Mouse (Mus musculus) myocyte (in vitro differentiated cells): ENCODE results near the gene Dennd6a. TPM values are rescaled to one million over a fixed set of nuclear protein-coding genes. Genes with fewer than 3 reads are reported as not detected.
A peak's percentile ranks its signal among the peaks of the same experiment; 100 is the strongest.

Experiments
- H3K27me3 ChIP-seq: one replicate; pipeline ENCODE4 v1.6.1; 2011; ENCODE audit not compliant: control insufficient read depth, insufficient read depth, insufficient read length
- H3K36me3 ChIP-seq: one replicate; pipeline ENCODE4 v1.6.1; 2011; ENCODE audit not compliant: control insufficient read depth, insufficient read depth
- H3K4me2 ChIP-seq: one replicate; pipeline ENCODE4 v1.6.1; 2011; ENCODE audit warnings: low read depth, control low read depth
- H3K4me3 ChIP-seq: one replicate; pipeline ENCODE4 v1.5.1; 2011; ENCODE audit warnings: mild to moderate bottlenecking, control low read depth, moderate library complexity
- H3K79me2 ChIP-seq: one replicate; pipeline ENCODE4 v1.6.1; 2011; ENCODE audit not compliant: control insufficient read depth, insufficient read depth
- H3ac ChIP-seq: one replicate; pipeline ENCODE4 v1.6.1; 2011; ENCODE audit not compliant: control insufficient read depth, insufficient read length
- CEBPB ChIP-seq: IDR thresholded peaks from 2 replicates; pipeline ENCODE4 v1.6.1; 2011; ENCODE audit warnings: mild to moderate bottlenecking, moderate library complexity; ENCODE audit not compliant: poor library complexity, insufficient read depth, severe bottlenecking
- E2F4 ChIP-seq: IDR thresholded peaks from one replicate; pipeline ENCODE4 v1.6.1; 2011; ENCODE audit warnings: mild to moderate bottlenecking, control low read depth, moderate library complexity; ENCODE audit not compliant: insufficient read depth
- MAX ChIP-seq: IDR thresholded peaks from one replicate; pipeline ENCODE4 v1.6.1; 2011; ENCODE audit warnings: low read depth, mild to moderate bottlenecking, control low read depth
- MYOD1 ChIP-seq, 3 experiments: IDR thresholded peaks; one replicate each; pipeline ENCODE4 v1.6.1; 2011; ENCODE audit warnings: control low read depth in 2 of 3, low read depth in 2 of 3, mild to moderate bottlenecking in 2 of 3, moderate library complexity in 1 of 3; ENCODE audit not compliant: insufficient read length in 2 of 3, control insufficient read depth in 1 of 3
- MYOG ChIP-seq, 3 experiments: IDR thresholded peaks; one replicate each; pipeline ENCODE4 v1.6.1; 2011; ENCODE audit warnings: control low read depth in 2 of 3, low read depth in 2 of 3, mild to moderate bottlenecking in 2 of 3; ENCODE audit not compliant: insufficient read length in 2 of 3, control insufficient read depth in 1 of 3, insufficient read depth in 1 of 3
- POLR2A ChIP-seq: IDR thresholded peaks from one replicate; pipeline ENCODE4 v1.6.1; 2011; ENCODE audit warnings: low read depth, mild to moderate bottlenecking, control low read depth, moderate library complexity; ENCODE audit not compliant: insufficient read length
- POLR2AphosphoS2 ChIP-seq: IDR thresholded peaks from one replicate; pipeline ENCODE4 v1.6.1; 2011; ENCODE audit warnings: low read depth, control low read depth; ENCODE audit not compliant: insufficient read length
- REST ChIP-seq: IDR thresholded peaks from one replicate; pipeline ENCODE4 v1.6.1; 2011; ENCODE audit warnings: mild to moderate bottlenecking, control low read depth, moderate library complexity; ENCODE audit not compliant: insufficient read depth, insufficient read length
- SRF ChIP-seq: IDR thresholded peaks from one replicate; pipeline ENCODE4 v1.6.1; 2011; ENCODE audit warnings: low read depth; ENCODE audit not compliant: control insufficient read depth, insufficient read length
- TCF12 ChIP-seq: IDR thresholded peaks from one replicate; pipeline ENCODE4 v1.6.1; 2011; ENCODE audit warnings: mild to moderate bottlenecking, control low read depth; ENCODE audit not compliant: poor library complexity, insufficient read depth, severe bottlenecking
- TCF3 ChIP-seq: IDR thresholded peaks from one replicate; pipeline ENCODE4 v1.6.1; 2011; ENCODE audit warnings: low read depth, control low read depth; ENCODE audit not compliant: insufficient read length
- USF1 ChIP-seq: IDR thresholded peaks from one replicate; pipeline ENCODE4 v1.6.1; 2011; ENCODE audit warnings: low read depth, mild to moderate bottlenecking, control low read depth, moderate library complexity
- polyA plus RNA-seq: library from polyadenylated mRNA; unstranded; fragments of >200 nt; fragmentation: generic; extraction: Trizol; gene quantifications from one replicate; pipeline ENCODE4 v1.2.1, GENCODE M21; 2012; ENCODE audit warnings: missing spikeins

The Dennd6a gene
- polyA plus RNA-seq, 1 experiment = 4.5 TPM

DNA sequence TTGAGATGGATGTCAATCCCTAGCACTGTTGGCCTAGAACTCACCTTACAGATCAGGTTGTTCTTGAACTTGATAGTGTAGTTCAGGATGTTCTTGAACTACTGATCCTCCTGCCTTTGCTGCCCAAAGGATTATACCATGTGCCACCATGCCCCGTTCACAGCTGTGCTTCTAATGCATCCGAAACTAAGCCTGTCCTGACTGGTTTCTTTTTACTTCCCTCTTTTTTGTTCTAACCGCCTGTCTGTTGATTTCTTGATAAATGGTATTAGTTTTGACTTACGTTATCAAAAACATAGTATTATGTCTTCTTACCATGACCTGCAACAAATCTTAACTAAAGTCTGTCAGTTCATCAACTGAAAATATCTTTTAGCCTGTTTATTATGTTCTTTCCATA lies 37.0 kb downstream of the Dennd6a start:
- peaks cover 53% of the 10 kb centered on the region for H3K36me3 ChIP-seq
- no peak overlapping the region for H3K4me3 ChIP-seq
- TF ChIP-seq TCF3 (no peak), CEBPB (no peak), REST (no peak), USF1 (no peak), MYOD1 (IDR thresholded peaks at IDR 0.05; ENCODE audit: control insufficient read depth in 1 of 3, insufficient read length in 2 of 3, low read depth in 2 of 3) (no peak), POLR2A (no peak), SRF (no peak), MYOG (IDR thresholded peaks at IDR 0.05; ENCODE audit: control insufficient read depth in 1 of 3, insufficient read depth in 1 of 3, insufficient read length in 2 of 3, low read depth in 2 of 3) (no peak)
- no peaks in the 10 kb centered on the region for H3K79me2 ChIP-seq
- H3K4me2 ChIP-seq = no peak overlapping the region
- H3K27me3 ChIP-seq = no peaks in the 10 kb centered on the region
- H3ac ChIP-seq = no peak overlapping the region

DNA sequence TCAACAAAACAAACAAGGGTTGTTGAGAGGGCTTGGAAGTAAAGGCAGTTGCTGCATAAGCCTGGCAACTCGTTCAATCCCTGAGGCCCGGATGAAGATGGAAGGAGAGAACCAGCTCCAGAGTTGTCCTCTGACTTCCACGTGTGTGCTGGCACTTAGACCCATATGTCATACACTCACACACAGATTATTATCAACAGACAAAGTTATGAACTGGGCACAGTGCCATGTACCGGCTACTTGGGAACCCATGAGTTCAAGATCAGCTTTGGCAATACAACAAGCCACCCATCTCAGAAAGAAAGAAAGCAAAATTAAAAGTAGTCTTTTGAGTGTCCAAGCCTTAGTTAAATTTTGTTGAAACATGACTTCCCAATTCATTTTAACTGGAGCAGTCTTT lies 51.6 kb downstream of the Dennd6a start:
- H3K79me2 ChIP-seq = no peaks in the 10 kb centered on the region
- no peak overlapping the region for H3K4me2 ChIP-seq
- peaks cover 51% of the 10 kb centered on the region for H3K36me3 ChIP-seq
- no peak overlapping the region for H3ac ChIP-seq
- no peak for TF ChIP-seq REST
- no peak for TF ChIP-seq POLR2AphosphoS2
- TF ChIP-seq MYOD1 (IDR thresholded peaks at IDR 0.05; ENCODE audit: control insufficient read depth in 1 of 3, insufficient read length in 2 of 3, low read depth in 2 of 3) = no peak
- no peak for TF ChIP-seq E2F4
- TF ChIP-seq TCF12 = no peak
- no peak for TF ChIP-seq MYOG (IDR thresholded peaks at IDR 0.05; ENCODE audit: control insufficient read depth in 1 of 3, insufficient read depth in 1 of 3, insufficient read length in 2 of 3, low read depth in 2 of 3)
- no peak for TF ChIP-seq TCF3
- TF ChIP-seq CEBPB = no peak
- TF ChIP-seq USF1 = no peak
- TF ChIP-seq MAX = no peak
- TF ChIP-seq POLR2A = no peak
- TF ChIP-seq SRF = no peak
- H3K4me3 ChIP-seq = no peak overlapping the region
- H3K27me3 ChIP-seq = no peaks in the 10 kb centered on the region

DNA sequence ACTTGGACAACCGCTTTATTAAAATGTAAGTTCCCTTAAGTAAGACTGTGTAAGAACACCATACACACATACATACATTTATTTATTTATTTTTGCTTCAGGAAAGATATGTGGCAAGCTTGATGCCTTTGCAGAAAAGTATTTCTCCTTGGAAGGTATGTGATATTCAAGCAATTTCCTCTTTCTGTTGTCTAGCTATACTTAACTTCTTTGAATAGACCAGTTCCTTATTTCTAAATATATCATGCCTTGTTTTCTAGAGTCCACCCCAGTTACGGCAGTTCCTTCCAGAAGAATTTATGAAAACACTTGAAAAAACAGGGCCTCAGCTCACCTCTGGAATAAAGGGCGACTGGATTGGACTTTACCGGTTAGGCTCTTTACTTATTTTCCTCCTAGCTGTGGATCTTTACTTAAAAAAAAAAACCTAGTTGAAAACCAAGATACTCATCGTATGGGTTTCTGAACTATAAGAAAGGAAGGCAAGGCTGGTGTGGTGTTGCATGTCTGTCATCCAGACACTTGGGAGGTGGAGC lies 53.0 kb downstream of the Dennd6a start:
- H3K27me3 ChIP-seq = no peaks in the 10 kb centered on the region
- H3ac ChIP-seq = no peak overlapping the region
- TF ChIP-seq TCF12 = no peak
- no peak for TF ChIP-seq USF1
- TF ChIP-seq REST = no peak
- TF ChIP-seq MAX = no peak
- H3K4me3 ChIP-seq = no peak overlapping the region
- H3K36me3 ChIP-seq = peaks cover 48% of the 10 kb centered on the region
- no peak overlapping the region for H3K4me2 ChIP-seq
- H3K79me2 ChIP-seq = no peaks in the 10 kb centered on the region

DNA sequence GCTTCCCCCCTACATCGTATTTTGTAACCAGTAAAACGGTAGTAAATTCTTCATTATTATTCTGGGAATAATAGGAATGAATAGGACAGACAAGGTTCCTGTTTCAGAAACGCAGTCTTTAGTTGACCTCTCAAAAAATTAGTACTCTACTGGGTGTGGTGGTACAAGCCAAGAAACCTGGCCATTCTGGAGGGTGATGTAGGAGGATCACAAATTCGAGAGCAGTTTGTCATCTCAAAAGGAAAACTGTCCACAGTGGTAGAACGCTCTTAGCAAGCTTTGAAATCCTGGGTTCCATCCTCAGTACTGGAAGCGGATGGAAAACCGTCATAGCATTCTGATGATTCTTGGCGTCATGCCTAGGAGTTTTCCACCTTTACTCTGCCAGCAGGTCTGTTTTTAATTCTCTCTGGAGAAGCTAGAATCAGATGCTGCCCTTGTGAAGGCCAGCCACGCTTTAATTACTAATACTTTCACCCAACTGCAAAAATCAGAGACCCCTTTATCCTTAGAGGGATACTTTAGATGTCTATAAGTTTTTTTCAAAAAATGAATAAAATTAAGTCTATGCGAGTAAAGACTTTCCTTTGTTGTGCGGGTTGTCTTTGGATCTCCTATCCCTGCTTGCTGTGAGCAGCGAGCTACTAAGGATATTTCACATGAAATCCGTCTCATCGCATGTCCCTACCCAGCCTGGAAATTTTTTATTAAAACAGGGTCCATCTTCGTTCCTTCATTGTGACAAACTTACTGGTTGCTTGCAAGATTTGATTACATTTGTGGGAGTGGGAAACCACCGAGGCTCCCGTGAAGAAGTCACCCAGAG lies 63.6 kb downstream of the Dennd6a start:
- peak overlapping the region; percentile 100 for H3K4me3 ChIP-seq
- peak overlapping the region; percentile 95 for H3K4me2 ChIP-seq

More for the DNA sequence above, 63.6 kb downstream of the Dennd6a start:
- Histone ChIP-seq H3ac (peak overlapping the region; percentile 41), H3K36me3 (peaks cover 4% of the 10 kb centered on the region), H3K79me2 (peaks cover 43% of the 10 kb centered on the region), H3K27me3 (no peaks in the 10 kb centered on the region)
- TF ChIP-seq TCF3 (no peak), POLR2AphosphoS2 (no peak), MYOD1 (IDR thresholded peaks at IDR 0.05; ENCODE audit: control insufficient read depth in 1 of 3, insufficient read length in 2 of 3, low read depth in 2 of 3) (no peak), SRF (no peak), CEBPB (no peak), USF1 (no peak), MAX (no peak), MYOG (IDR thresholded peaks at IDR 0.05; ENCODE audit: control insufficient read depth in 1 of 3, insufficient read depth in 1 of 3, insufficient read length in 2 of 3, low read depth in 2 of 3) (no peak), REST (no peak), POLR2A (no peak)
